Mouse (Mus musculus): ENCODE results near the gene Olfr320.

DNA sequence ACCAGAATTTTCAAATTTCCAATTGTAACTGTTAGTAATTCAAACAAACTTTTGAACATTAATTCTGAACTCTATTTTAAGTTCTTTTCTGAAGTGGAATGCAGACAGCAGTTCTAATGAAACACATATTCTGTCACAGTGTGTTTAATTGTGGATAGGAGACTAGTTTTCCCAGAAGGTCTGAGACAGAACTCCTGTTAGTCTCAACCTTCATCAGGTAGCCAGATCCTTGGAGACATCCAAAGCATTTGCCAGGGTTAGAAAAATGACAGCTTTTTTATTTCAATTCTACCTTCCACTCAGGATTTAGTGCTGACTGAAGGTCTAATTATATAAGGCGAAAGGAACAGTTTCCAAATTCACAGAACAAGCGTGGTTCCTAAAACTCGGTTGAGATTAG lies 18.0 kb downstream of the Olfr320 start, which contains the start of gene Olfr319:
- no peak for TF ChIP-seq GATA1 (IDR thresholded peaks at IDR 0.05; ENCODE audit: borderline replicate concordance, low read length)
- TF ChIP-seq FLI1 (IDR thresholded peaks at IDR 0.05; ENCODE audit: low read length) = no peak
